Mouse (Mus musculus) right cerebral cortex, adult 2 months (tissue): Measurements from ENCODE around the gene Tubb1.
A peak's percentile ranks its signal among the peaks of the same experiment; 100 is the strongest.

ENCODE experiments used
- DNase-seq, 2 experiments: peaks; one replicate each; pipeline ENCODE4 v3.0.0; 2021 to 2022; ENCODE audit warnings: low spot score in 2 of 2

Tubb1 gene

GRCm38 (mm10) chr2:174443046-174443445 lies 7.4 kb upstream of the Tubb1 start:
- DNase-seq, result no peak

- no peak for DNase-seq
Measured at GRCm38 (mm10) chr2:174444359-174444758, 6.1 kb upstream of the Tubb1 start.

DNA sequence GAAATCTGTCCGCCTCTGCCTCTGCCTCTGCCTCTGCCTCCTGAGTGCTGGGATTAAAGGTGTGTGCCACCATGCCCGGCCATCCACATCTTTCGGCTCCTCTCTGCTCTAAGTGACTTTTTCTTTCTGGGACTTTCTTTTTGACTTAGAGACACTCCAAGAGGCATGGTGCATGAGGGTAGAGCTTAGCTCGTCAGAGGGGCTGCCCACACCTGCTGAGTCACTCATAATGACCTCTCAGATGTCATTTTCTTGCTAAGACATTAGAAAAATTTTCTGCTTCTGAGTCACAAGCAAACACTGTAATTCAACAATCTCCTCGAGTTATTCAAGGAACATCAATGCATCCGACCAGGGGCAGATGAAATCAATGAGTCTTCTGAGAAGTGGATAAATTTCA lies 5.5 kb upstream of the Tubb1 start:
- DNase-seq, result no peak

- DNase-seq, result no peak
Measured at GRCm38 (mm10) chr2:174446492-174446891, 4.0 kb upstream of the Tubb1 start.

GRCm38 (mm10) chr2:174446905-174447304 lies 3.6 kb upstream of the Tubb1 start:
- no peak for DNase-seq

DNA sequence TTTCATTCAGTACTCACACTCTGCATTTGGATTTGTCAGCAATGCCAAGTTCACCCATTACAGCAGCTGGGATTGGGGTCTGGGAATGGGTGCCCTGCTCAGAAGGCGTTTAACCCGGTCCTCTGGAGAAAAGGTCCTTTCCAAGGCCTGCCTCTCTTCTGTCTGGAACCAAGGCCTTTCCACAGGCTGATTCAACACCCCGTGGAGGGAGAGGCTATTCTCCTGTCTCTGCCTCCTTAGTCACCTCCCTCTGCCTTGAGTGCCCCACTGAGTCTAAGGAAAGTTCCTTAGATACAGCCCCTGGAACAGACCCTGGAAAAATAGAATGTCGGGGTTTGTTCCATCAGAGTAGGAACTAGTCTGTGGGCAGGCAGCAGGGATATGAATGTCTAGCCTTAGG lies 2.1 kb upstream of the Tubb1 start:
- no peak for DNase-seq

- DNase-seq, result no peak
Measured at GRCm38 (mm10) chr2:174453681-174454080, 3.2 kb downstream of the Tubb1 start.

GRCm38 (mm10) chr2:174459365-174459764 lies 8.9 kb downstream of the Tubb1 start:
- no peak for DNase-seq

DNA sequence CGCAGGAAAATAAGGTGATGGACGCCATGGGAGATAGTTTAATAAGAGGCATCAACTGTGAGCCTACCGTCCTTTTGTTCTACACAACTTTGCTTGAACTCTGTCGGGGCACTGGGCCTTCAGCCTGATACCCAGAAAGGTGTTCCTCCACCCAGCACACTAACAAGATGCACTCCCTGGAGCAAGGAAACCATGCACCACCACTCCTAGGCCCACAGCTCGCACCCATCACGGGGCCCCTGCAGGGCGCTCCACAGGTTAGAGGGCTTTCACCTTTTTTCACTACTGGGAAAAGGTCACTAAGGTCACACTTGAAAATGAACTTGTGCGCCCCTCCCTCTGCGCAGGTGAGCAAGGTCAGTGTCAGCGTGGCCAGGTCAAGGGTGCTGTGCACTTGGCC lies 12.9 kb downstream of the Tubb1 start:
- no peak for DNase-seq

DNA sequence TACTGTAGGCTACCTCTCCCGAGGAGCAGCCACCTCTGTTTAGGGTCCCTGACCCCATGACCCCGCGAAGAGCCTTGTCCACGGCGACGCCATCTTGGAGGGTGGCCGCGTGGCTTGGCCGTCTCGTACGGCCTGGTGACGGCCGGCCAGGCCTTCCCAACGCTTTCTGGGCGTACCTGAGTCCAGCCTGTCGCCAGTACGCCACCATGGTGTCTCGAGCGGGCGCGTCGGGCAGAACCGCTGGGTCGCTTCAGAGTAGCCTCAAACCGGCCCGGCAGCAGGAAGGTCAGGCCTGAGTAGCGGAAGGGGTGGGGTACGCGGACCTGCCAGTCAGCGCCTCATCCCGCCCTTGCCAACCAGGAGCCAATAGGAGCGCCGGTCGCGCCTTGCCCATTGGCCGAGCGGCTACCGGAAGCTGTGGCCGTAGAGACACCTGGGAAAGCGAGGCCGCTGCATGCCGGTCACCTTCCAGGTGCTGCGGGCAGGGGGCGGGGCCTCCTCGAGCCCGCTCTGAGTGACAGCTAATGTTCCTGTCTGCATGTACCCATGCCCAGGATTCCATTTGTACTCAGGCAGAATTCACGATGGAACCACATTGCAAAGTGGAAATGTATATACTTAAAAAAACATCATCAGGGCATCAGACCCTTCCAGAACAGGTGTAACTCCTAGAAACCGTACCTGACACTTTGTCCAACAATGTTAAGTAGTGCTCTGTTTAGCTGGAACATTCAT lies 13.5 kb downstream of the Tubb1 start, which contains the start of gene Atp5e:
TSS of gene Atp5e (minus strand) at position 317 of the 735 bp plus-strand sequence.
- peak; percentile 98 for DNase-seq

- DNase-seq, result no peak
Measured at GRCm38 (mm10) chr2:174470333-174470732, 19.8 kb downstream of the Tubb1 start.

GRCm38 (mm10) chr2:174470786-174471405 lies 20.4 kb downstream of the Tubb1 start:
- DNase-seq, result no peak

GRCm38 (mm10) chr2:174472407-174472806 lies 21.9 kb downstream of the Tubb1 start:
- no peak for DNase-seq

DNA sequence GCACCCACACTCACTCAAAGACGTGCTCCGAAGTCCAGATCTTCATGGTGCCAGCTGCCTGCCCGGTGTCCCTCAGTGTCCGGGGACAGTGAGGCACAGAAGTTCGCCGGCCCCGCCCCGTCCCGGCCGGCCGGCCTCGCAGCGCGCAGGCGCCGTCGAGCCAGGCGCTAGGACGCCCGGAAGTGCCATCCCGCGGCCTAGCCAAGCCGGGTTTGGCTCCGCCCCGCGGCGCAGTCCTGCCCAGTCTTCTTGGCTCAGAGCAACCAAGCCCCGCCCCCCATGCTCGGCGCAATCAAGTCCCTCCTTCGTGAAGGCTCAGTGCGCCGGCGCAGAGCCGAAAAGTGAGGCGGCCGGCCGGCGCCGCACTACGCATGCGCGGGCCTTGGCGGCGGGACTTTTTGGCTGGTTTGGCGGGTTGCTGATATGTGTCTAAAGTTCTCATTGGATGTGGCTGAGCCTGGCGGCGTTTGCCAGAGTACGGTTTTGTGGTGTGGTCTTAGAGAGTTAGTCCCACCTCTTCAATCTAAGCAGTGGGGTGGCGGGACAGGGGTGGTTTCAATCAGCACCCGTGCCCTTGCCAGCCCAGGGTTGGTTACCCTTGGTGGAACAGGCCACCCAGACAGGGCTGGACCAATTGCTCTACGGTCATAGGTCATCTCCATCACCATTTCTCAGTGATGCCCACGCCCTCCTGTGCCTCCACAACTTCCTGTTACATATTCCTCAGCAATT lies 22.5 kb downstream of the Tubb1 start, which contains the start of gene Prelid3b:
TSS of gene Prelid3b (minus strand) at position 264 of the 732 bp plus-strand sequence.
- peak; percentile 98 to 99 for DNase-seq

GRCm38 (mm10) chr2:174473550-174473927 lies 23.0 kb downstream of the Tubb1 start:
- DNase-seq, result no peak

GRCm38 (mm10) chr2:174477543-174478319 lies 27.2 kb downstream of the Tubb1 start:
- no peak for DNase-seq

GRCm38 (mm10) chr2:174478746-174479145 lies 28.3 kb downstream of the Tubb1 start:
- DNase-seq, result no peak

GRCm38 (mm10) chr2:174487005-174487404 lies 36.5 kb downstream of the Tubb1 start:
- no peak for DNase-seq

GRCm38 (mm10) chr2:174492858-174493257 lies 42.4 kb downstream of the Tubb1 start:
- peak; percentile 28 to 64 for DNase-seq

GRCm38 (mm10) chr2:174500814-174501503 lies 50.5 kb downstream of the Tubb1 start:
- DNase-seq, result no peak

GRCm38 (mm10) chr2:174501517-174501916 lies 51.0 kb downstream of the Tubb1 start:
- no peak for DNase-seq
